Mouse (Mus musculus) 3134 (cell line): ENCODE data around the gene Olfm1.
A peak's percentile ranks its signal among the peaks of the same experiment; 100 is the strongest.

Experiments used
- DNase-seq: peaks from one replicate; pipeline ENCODE4 v3.0.0-alpha.2; 2011; ENCODE audit warnings: low spot score; ENCODE audit not compliant: insufficient read length; ENCODE audit errors: extremely low read depth

Gene Olfm1

GRCm38 (mm10) chr2:28204167-28204566, 11.4 kb downstream of the Olfm1 start:
- DNase-seq = peak; percentile 70

GRCm38 (mm10) chr2:28204677-28205466, 12.1 kb downstream of the Olfm1 start:
- DNase-seq = peak; percentile 45

GRCm38 (mm10) chr2:28205467-28205805, 12.6 kb downstream of the Olfm1 start:
- peak; percentile 79 for DNase-seq

- DNase-seq = peak; percentile 51
Measured at GRCm38 (mm10) chr2:28205870-28206421, 13.2 kb downstream of the Olfm1 start.

- no peak for DNase-seq
Measured at GRCm38 (mm10) chr2:28206472-28206871, 13.7 kb downstream of the Olfm1 start.

- no peak for DNase-seq
Measured at GRCm38 (mm10) chr2:28207200-28207750, 14.5 kb downstream of the Olfm1 start.

- DNase-seq = no peak
Measured at GRCm38 (mm10) chr2:28208130-28208745, 15.4 kb downstream of the Olfm1 start.

GRCm38 (mm10) chr2:28209211-28209610, 16.4 kb downstream of the Olfm1 start:
- DNase-seq = no peak

- DNase-seq = no peak
Measured at GRCm38 (mm10) chr2:28209653-28210052, 16.9 kb downstream of the Olfm1 start.

- no peak for DNase-seq
Measured at GRCm38 (mm10) chr2:28210273-28210672, 17.5 kb downstream of the Olfm1 start.

- DNase-seq = no peak
Measured at GRCm38 (mm10) chr2:28211531-28212281, 18.9 kb downstream of the Olfm1 start.

- DNase-seq = no peak
Measured at GRCm38 (mm10) chr2:28212911-28213310, 20.1 kb downstream of the Olfm1 start.

- DNase-seq = no peak
Measured at GRCm38 (mm10) chr2:28216211-28216775, 23.5 kb downstream of the Olfm1 start.

- no peak for DNase-seq
Measured at GRCm38 (mm10) chr2:28217783-28218182, 25.0 kb downstream of the Olfm1 start.

GRCm38 (mm10) chr2:28218651-28219356, 26.0 kb downstream of the Olfm1 start:
- peak; percentile 48 for DNase-seq

GRCm38 (mm10) chr2:28219625-28220024, 26.8 kb downstream of the Olfm1 start:
- no peak for DNase-seq

GRCm38 (mm10) chr2:28221803-28222202, 29.0 kb downstream of the Olfm1 start:
- no peak for DNase-seq

GRCm38 (mm10) chr2:28224819-28225218, 32.0 kb downstream of the Olfm1 start:
- DNase-seq = no peak

- DNase-seq = no peak
Measured at GRCm38 (mm10) chr2:28225906-28226305, 33.1 kb downstream of the Olfm1 start.

GRCm38 (mm10) chr2:28226971-28227370, 34.2 kb downstream of the Olfm1 start:
- no peak for DNase-seq
